Mouse (Mus musculus) ES-Bruce4 (cell line): ENCODE results near the gene 4930568D16Rik.

Experiments used
- CTCF ChIP-seq: IDR thresholded peaks from one replicate; pipeline ENCODE4 v1.8.1; 2011; ENCODE audit warnings: low read depth, low read length
- EP300 ChIP-seq: IDR thresholded peaks from 2 replicates; pipeline ENCODE4 v1.6.1; 2011; ENCODE audit warnings: low read depth, low read length; ENCODE audit not compliant: insufficient read depth

GRCm38 (mm10) chr2:35314300-35314699 lies 53.2 kb downstream of the 4930568D16Rik start:
- no peak for TF ChIP-seq EP300
- no peak for TF ChIP-seq CTCF
